Mouse (Mus musculus) monocyte, adult 2 months (primary cell): ENCODE results near the gene Myh14.

Experiments used
- DNase-seq, 2 experiments: peaks; one replicate each; pipeline ENCODE4 v3.0.0; 2022; ENCODE audit warnings: low spot score in 2 of 2, low read depth in 1 of 2

Myh14 gene

DNA sequence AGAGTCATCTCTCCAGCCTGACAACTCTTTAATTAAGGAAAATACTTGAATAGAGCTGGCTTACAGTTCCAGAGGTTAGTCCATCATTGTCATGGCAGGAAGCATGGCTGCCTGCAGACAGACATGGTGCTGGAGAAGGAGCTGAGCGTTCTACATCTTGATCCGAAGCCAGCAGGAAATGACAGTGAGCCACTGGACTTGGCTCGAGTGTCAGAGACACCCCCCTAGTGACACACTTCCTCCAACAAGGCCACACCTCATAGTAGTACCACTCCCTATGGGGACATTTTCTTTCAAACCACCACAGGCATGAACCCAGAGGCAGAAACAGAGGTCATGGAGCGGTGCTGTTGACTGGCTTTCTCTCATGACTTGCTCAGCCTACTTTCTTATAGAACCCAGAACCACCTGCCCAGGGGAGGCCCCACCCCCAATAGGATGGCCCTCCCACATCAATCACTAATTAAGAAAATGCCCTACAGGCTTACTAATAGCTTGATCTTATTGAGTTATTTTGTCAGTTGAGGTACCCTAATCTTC lies 86.3 kb downstream of the Myh14 start:
- no peak for DNase-seq

- DNase-seq: no peak
Observed at GRCm38 (mm10) chr7:44583146-44583545, 87.5 kb downstream of the Myh14 start.

- no peak for DNase-seq
Observed at GRCm38 (mm10) chr7:44582709-44583108, 87.9 kb downstream of the Myh14 start.

DNA sequence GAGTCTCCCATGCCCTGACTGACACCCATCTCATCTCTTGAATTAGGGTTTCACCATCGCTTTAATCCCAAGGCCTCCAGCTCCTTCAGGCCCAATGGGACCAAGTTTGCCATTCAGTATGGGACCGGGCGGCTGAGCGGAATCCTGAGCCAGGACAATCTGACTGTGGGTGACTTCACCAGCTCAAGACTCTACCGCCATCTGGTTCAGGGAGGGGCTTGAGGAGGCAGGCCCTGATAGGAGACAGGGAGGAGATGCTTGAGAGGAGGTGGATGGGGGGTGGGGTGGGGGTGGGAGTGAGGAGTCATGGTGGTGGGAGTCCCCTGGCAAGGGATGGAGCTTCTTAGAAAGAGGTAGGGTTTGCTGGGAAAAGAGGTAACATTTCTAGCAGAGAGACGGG lies 89.0 kb downstream of the Myh14 start:
- no peak for DNase-seq

- DNase-seq: no peak
Observed at GRCm38 (mm10) chr7:44576333-44576844, 94.3 kb downstream of the Myh14 start.

DNA sequence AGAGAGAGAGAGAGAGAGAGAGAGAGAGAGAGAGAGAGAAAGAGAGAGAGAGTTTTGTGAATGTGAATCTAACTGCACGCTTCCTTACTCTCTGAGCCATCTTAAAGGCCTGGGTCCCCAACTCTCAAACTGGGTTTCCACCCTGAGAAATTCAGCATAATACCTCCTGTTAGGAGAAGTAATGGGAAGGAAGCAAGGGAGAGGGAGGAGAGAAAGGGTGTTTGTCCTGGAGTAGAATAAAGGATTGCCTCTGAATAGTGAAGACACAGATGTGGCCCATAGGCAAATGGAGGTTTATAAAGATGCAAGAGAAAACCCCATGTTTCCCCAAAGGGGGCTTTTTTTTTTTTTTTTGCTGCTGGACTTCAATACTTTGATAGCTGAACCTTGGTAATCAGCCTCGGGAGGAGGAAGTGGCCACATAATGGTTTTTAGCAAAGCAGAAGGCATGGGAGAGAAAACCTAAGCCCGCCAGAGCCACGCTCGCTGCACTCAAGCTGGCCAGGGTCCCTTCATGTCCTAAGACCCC lies 97.6 kb downstream of the Myh14 start:
- DNase-seq: no peak

DNA sequence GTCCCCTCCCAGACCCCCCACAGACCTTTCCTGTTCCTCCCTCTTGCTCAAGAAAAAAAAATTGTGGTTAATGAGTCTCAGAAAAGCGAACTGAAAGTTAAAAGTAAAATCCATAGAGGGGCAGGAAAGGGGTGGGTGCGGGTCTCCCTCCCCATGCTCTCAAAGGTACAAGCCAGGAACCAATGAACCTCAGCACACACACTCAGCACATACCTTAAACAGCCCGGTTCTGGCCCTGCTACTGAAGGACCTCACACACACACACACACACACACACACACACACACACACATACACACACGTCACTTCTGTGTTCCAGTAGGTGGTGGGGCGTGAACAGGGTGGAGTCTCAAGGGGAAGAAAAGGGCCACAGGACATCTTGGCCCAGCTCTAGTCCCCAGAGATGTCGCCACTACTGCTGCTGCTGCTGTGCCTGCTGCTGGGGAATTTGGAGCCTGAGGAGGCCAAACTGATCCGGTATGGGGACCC lies 98.4 kb downstream of the Myh14 start, which contains the start of gene Napsa:
TSS of gene Napsa (plus strand) at position 168 of the 489 bp plus-strand sequence.
- peak; percentile 57 to 74 for DNase-seq

GRCm38 (mm10) chr7:44571811-44572210 lies 98.8 kb downstream of the Myh14 start:
- no peak for DNase-seq

- no peak for DNase-seq
Observed at GRCm38 (mm10) chr7:44570989-44571388, 99.7 kb downstream of the Myh14 start.

DNA sequence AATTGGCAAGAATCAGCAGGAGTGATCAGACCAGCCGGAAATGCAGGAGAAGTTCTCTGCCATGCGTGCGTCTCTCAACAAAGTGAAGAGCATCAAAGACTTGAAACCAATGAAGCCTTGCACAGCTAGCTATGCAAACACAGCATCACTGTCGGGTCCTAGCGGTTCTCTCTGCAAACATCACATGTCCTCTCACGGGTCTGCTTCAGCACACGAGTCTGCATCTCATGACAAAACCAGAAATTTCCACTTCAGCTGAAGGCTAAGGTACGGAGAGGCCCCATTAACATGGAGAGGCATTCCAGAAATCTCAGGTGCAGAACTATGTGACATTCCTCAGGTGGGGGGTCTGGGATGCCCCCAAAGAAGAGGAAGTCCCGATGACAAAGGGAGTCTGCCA lies 101.8 kb downstream of the Myh14 start:
- no peak for DNase-seq

DNA sequence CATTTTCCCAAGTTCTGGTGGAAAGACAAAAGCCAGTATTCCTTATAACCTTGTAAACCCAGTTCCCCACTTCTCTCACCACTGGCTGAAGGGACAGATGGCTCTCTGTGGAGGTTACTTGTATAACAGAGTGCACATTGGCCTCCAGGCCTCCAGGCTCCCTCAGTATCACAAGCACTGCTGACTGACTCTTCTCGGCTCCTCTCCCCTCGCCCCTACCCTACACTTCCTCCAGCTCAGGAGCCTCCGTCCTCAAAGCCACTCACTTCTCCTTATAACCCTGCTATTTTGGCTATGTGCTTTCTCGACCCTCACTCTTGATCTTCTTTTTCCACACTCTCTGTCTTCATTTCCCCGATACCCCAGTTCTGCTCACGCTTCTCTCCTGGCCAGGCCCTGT lies 105.2 kb downstream of the Myh14 start:
- no peak for DNase-seq

DNA sequence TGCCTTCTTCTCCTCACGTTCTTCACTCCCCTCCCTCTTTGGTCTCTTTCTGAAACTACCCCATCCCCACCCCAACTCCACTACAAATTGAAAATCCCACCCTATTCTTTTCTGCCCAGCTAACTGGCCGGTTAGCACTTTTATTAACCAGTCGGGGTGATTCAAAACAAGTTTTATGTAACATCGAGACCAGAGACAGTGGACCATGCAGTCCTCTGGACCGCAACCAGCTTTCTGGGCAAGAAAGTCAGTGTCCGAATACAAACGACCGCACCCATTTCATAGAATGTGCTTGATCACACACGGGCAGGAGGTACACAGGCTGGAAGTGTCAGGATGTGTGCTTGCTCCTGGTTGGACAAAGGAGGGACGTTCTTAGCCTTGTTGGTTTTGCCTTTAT lies 106.2 kb downstream of the Myh14 start:
- DNase-seq: no peak

DNA sequence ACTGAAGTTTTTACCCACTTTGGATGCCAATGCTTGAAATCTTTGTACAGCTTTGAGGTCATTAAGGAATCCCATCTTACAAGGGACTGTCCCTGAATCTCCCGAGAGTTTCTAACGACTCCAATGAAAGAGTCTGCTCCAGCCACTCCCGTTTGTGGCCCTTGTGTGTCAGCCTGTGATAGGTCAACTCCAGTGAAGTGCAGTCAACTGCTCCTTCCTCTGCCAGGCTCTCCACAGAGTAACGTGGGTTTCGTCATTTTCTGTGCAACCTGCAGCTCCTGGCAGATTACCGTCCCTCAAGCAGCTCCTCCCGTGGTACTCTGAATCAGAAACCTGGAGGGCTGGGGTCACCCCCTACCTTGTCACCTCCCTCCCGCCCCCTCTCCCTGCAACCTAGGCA lies 107.4 kb downstream of the Myh14 start:
- no peak for DNase-seq

GRCm38 (mm10) chr7:44560435-44561400 lies 109.9 kb downstream of the Myh14 start:
- peak; percentile 24 to 55 for DNase-seq

- no peak for DNase-seq
Observed at GRCm38 (mm10) chr7:44557629-44558028, 113.0 kb downstream of the Myh14 start.
